Mouse (Mus musculus) testis, adult 2 months (tissue): Measurements from ENCODE around the gene Ikbip. TPM values are rescaled to one million over a fixed set of nuclear protein-coding genes. Genes with fewer than 3 reads are reported as not detected.

Experiments
- H3K27ac ChIP-seq: fragments of 200-500 bp; 2 replicates; pipeline ENCODE4 v1.5.1; 2012; ENCODE audit warnings: low read depth, low read length; ENCODE audit not compliant: control insufficient read depth, insufficient read depth
- H3K27me3 ChIP-seq: fragments of 200-500 bp; 2 replicates; pipeline ENCODE4 v1.6.1; 2012; ENCODE audit warnings: mild to moderate bottlenecking, low read length, moderate library complexity; ENCODE audit not compliant: control insufficient read depth, insufficient read depth
- H3K36me3 ChIP-seq: fragments of 200-500 bp; 2 replicates; pipeline ENCODE4 v1.6.1; 2012; ENCODE audit warnings: mild to moderate bottlenecking, low read length; ENCODE audit not compliant: control insufficient read depth, insufficient read depth
- H3K4me1 ChIP-seq: fragments of 200-500 bp; 2 replicates; pipeline ENCODE4 v1.6.1; 2012; ENCODE audit warnings: low read length; ENCODE audit not compliant: control insufficient read depth, insufficient read depth
- H3K4me3 ChIP-seq: fragments of 200-500 bp; 2 replicates; pipeline ENCODE4 v1.5.1; 2012; ENCODE audit warnings: low read depth, mild to moderate bottlenecking, low read length, moderate library complexity, mixed read lengths; ENCODE audit not compliant: control insufficient read depth
- CTCF ChIP-seq: fragments of 200-500 bp; IDR thresholded peaks from 2 replicates; pipeline ENCODE4 v1.5.1; 2012; ENCODE audit warnings: low read depth, mild to moderate bottlenecking, inconsistent platforms, low read length, moderate library complexity; ENCODE audit not compliant: control insufficient read depth, insufficient read depth, insufficient replicate concordance
- POLR2A ChIP-seq: fragments of 200-500 bp; IDR thresholded peaks from 2 replicates; pipeline ENCODE4 v1.6.1; 2012; ENCODE audit warnings: low read depth, mild to moderate bottlenecking, inconsistent platforms, low read length, moderate library complexity; ENCODE audit not compliant: control insufficient read depth
- polyA plus RNA-seq: library from polyadenylated mRNA; depleted of rRNA; stranded (reverse); fragments of >200 nt; gene quantifications from 2 replicates; pipeline ENCODE4 v1.2.3, GENCODE M21; 2012; rRNA removed

The Ikbip gene
- polyA plus RNA-seq, result 1.2 and 1.5 TPM in 2 replicates

- H3K27ac ChIP-seq, result peak within 1 kb of the TSS; percentile 49; the same call in 1 of the 2 replicates
- H3K4me1 ChIP-seq, result peaks cover 4% of the 10 kb centered on the region
- H3K27me3 ChIP-seq, result no peaks in the 10 kb centered on the region
- H3K4me3 ChIP-seq, result peak within 1 kb of the TSS; percentile 96
- TF ChIP-seq CTCF (no peak), POLR2A (peak; percentile 10; the same call in 1 of the 2 replicates)
- no peaks in the 10 kb centered on the region for H3K36me3 ChIP-seq
Measured at GRCm38 (mm10) chr10:91082550-91083392, at the start of gene Ikbip, which contains the start of gene Apaf1. Ikbip (plus strand) TSS chr10:91082940. Apaf1 (minus strand) TSS chr10:91082770.

- no peaks in the 10 kb centered on the region for H3K27me3 ChIP-seq
- no peak overlapping the region for H3K27ac ChIP-seq
- TF ChIP-seq POLR2A (no peak), CTCF (peak; percentile 83; the same call in 1 of the 2 replicates)
- no peak overlapping the region for H3K4me3 ChIP-seq
- no peaks in the 10 kb centered on the region for H3K4me1 ChIP-seq
- H3K36me3 ChIP-seq, result no peaks in the 10 kb centered on the region
Measured at GRCm38 (mm10) chr10:91033942-91034341, 48.8 kb upstream of the Ikbip start.

- no peaks in the 10 kb centered on the region for H3K36me3 ChIP-seq
Measured at GRCm38 (mm10) chr10:91049696-91050095, 33.0 kb upstream of the Ikbip start.

GRCm38 (mm10) chr10:91051156-91051555 lies 31.6 kb upstream of the Ikbip start:
- Histone ChIP-seq H3K4me1 (no peaks in the 10 kb centered on the region), H3K27ac (no peak overlapping the region), H3K36me3 (no peaks in the 10 kb centered on the region), H3K27me3 (no peaks in the 10 kb centered on the region), H3K4me3 (no peak overlapping the region)
- no peak for TF ChIP-seq CTCF
- TF ChIP-seq POLR2A, result no peak

More at GRCm38 (mm10) chr10:91049696-91050095, 33.0 kb upstream of the Ikbip start:
- no peak for TF ChIP-seq CTCF
- no peak for TF ChIP-seq POLR2A
- Histone ChIP-seq H3K4me1 (no peaks in the 10 kb centered on the region), H3K4me3 (no peak overlapping the region), H3K27me3 (no peaks in the 10 kb centered on the region), H3K27ac (no peak overlapping the region)

- Histone ChIP-seq H3K4me1 (no peaks in the 10 kb centered on the region), H3K27me3 (no peaks in the 10 kb centered on the region), H3K4me3 (no peak overlapping the region), H3K36me3 (no peaks in the 10 kb centered on the region), H3K27ac (no peak overlapping the region)
- TF ChIP-seq POLR2A (no peak), CTCF (no peak)
Measured at GRCm38 (mm10) chr10:91052734-91053133, 30.0 kb upstream of the Ikbip start.

- H3K4me1 ChIP-seq, result no peaks in the 10 kb centered on the region
- no peak overlapping the region for H3K27ac ChIP-seq
- H3K36me3 ChIP-seq, result no peaks in the 10 kb centered on the region
Measured at GRCm38 (mm10) chr10:91060742-91061141, 22.0 kb upstream of the Ikbip start.

GRCm38 (mm10) chr10:91062355-91062754 lies 20.4 kb upstream of the Ikbip start:
- H3K4me1 ChIP-seq, result no peaks in the 10 kb centered on the region
- H3K27ac ChIP-seq, result no peak overlapping the region
- no peaks in the 10 kb centered on the region for H3K27me3 ChIP-seq
- H3K36me3 ChIP-seq, result no peaks in the 10 kb centered on the region
- TF ChIP-seq CTCF (no peak), POLR2A (no peak)
- H3K4me3 ChIP-seq, result no peak overlapping the region

More at GRCm38 (mm10) chr10:91060742-91061141, 22.0 kb upstream of the Ikbip start:
- Histone ChIP-seq H3K27me3 (no peaks in the 10 kb centered on the region), H3K4me3 (no peak overlapping the region)
- TF ChIP-seq POLR2A (no peak), CTCF (no peak)

GRCm38 (mm10) chr10:91071768-91072167 lies 11.0 kb upstream of the Ikbip start:
- no peak overlapping the region for H3K27ac ChIP-seq
- TF ChIP-seq CTCF, result no peak
- no peak for TF ChIP-seq POLR2A
- H3K4me1 ChIP-seq, result no peaks in the 10 kb centered on the region
- no peak overlapping the region for H3K4me3 ChIP-seq
- no peaks in the 10 kb centered on the region for H3K27me3 ChIP-seq
- H3K36me3 ChIP-seq, result no peaks in the 10 kb centered on the region
